Mouse (Mus musculus): Measurements from ENCODE around the gene Lhpp.

The Lhpp gene

DNA sequence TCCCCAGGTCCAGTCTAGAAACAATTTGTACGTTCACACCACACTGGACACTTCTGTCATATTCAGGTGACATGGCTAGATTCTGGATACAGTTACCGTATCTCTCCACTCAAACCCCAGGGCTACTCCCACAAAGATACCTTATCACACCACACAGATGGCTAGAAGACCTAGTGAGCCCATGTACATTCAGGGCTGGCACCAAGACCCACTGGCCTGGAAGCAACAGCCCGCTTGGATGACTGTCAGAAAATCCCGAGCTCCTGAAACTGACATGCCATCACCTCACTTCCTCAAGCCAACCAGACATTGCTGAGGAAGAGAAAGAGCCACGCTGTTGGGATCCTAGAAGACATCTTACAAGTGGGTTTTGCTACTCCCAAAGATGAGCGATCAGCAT is 128.4 kb downstream of the Lhpp start:
- DNase-seq (ENCODE audit: low read depth): no peak

GRCm38 (mm10) chr7:132739829-132740228 is 129.4 kb downstream of the Lhpp start:
- DNase-seq (ENCODE audit: low read depth): no peak

DNA sequence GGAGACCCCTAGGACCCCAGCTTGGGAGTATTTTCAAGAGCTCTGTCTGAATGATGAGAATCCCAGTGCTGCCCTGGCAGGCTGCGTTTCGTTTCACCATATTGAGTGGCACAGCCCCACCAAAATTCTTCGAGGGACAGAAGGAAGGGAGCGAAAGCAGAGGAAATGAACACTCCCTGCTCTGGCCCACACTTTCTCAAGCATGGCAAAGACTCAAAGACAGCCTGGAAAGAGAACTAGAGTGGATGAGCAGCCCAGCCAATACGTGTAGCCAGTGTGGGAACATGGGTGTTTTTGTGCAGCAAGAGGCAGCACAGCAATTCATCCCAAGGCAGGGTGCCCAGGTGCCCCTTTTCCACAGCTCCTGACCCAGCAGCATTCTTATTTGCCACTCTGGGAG is 132.5 kb downstream of the Lhpp start:
- DNase-seq (ENCODE audit: low read depth): no peak

- DNase-seq (ENCODE audit: low read depth): no peak
Measured at GRCm38 (mm10) chr7:132747096-132747495, 136.7 kb downstream of the Lhpp start.

- DNase-seq (ENCODE audit: low read depth): no peak
Measured at GRCm38 (mm10) chr7:132748076-132748769, 137.8 kb downstream of the Lhpp start.

DNA sequence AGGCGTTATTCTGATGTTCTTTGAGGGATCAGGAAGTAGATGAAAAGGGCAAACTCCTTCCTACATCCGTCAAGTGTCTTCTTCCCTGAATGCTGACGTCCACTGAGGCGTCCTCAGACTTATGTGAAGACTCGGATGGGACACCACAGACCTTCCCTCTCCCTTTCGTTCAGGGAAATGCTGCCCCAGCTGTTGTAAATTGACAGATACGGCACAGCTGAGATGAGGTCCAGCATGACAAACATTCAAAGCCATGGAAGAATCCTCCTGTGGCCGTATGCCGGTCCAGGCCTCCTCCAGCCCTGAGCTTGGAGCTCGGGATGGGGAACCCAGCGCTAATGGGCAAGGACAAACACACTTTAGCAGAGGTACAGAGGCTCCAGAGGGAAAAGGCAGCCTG is 139.1 kb downstream of the Lhpp start:
- no peak for DNase-seq (ENCODE audit: low read depth)

DNA sequence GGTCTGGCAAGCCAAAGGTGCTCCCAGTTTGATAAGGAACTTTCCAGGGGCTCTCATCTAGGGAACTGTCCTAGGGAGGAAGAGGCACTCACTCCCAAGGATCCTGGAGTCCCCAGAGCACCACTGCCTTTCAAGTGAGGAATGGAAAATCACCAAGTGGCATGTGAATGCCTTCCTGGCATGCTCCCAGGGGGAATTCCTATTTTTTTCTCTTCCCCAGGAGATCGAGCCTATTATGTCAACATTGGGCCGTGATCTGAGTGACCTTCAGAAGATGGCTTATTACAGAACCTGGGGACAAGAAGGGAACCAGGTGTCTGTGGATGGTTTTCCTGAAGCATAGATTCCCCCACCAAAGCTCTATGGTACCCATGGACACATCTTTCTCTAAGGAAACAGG is 141.3 kb downstream of the Lhpp start:
- no peak for DNase-seq (ENCODE audit: low read depth)

DNA sequence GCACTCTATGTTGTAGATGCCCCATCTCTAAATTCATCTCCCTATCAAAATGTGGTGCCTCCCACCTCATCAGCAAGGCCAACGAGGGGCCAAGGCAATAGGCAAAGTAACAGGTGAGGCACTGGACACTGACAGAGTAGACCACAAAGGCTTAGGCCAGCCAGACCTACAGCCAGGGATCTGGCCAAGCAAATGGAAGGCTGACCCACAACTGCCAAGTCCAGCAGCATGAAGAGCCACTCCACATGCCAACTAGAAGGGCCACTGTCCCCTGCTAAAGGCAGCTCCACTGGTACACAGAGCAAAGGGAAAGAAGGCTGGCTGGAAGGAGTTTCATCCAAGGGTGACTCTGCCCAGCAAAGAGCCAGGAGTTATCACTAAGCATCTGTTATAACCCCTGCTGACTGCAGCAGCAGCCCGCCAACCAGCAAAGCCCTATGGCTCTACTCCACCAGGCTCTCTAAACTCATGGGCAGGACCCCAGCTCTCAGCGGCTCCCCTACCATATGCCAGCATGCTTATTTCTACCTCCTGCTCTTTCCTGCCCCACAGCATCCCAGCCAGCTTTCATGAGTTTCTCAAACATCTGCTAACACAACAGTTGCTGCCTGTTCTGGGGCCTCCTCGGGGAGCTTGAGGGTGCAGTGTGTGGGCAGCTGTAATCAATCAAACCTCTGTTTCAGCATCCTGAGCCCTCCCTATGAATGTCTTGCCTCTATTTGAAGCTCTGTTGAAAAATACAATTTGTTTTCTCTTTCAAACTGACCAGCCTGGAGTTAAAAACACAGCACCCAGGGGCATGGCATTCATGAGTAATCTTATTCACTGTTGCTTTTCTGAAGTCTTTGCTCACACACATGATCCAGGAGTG is 143.3 kb downstream of the Lhpp start:
- DNase-seq (ENCODE audit: low read depth): no peak

DNA sequence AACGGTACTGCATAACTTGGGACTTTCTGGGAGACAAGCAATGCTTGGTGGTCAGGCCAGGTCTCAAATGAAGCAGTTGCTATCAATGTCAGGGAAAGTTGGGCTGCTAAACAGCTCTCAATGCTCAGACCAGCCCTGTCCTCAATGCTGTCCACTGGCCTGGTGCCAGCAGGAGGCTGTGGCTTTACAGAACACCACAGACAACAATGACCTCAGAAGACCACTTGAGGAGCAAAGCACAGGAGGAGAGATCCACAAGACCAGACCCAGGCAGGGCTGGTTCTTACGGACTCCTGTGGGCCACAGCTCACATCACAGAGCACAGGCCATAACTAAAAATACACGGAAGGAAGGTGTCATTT is 143.9 kb downstream of the Lhpp start:
- DNase-seq (ENCODE audit: low read depth): no peak

Measured in induced T-regulatory cell, adult 2 months (primary cell).